Mouse (Mus musculus): ENCODE measurements at regions not wholly inside any gene's neighbourhood (a gene's known extent, or its start where the extent isn't known, plus 50 kb on each side); places are given as distances from the start of the nearest gene placed in this dataset.

DNA sequence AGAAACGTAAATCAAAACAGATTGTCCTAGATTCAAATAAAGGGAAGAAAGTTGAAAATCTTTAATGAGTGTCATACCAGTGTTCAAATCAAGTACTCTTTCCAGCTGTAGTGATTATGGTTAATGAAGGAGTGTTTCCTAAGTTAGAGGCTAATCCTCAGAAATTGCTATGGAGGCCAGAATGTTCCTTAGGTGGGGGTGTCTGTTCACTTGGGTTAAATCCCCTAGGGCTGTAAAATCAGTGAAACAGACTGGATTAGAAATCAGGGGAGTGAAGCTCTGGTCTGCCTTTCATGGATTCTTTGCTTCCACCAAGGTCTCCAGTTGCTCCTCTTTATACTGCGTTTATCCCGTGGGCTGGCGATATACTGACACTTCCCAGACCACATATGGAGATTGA is 270.7 kb upstream of the 1700056E22Rik start:
- intact Hi-C loops (cut with DNase I) = no loop called here

DNA sequence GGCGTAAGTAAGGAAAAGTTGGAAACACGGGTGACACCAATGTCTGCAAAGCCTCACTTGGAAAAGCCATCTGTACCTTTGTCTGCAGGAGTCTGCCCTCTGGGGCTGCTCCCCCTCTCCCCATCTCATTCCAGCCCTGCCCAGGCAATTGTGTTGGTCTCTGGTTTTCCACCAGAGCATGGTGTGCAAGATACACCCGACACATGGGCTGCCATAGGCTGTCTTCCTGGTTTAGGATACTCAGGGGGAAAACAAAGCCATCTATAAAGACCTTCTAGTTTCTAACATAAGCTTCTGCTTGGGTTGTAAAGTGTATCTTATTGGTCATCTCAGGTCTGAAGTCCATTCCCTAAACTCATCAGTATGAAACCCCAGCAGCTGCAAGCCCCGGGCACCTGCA is 270.1 kb upstream of the 1700056E22Rik start:
- intact Hi-C loops (cut with DNase I) = no loop called here

DNA sequence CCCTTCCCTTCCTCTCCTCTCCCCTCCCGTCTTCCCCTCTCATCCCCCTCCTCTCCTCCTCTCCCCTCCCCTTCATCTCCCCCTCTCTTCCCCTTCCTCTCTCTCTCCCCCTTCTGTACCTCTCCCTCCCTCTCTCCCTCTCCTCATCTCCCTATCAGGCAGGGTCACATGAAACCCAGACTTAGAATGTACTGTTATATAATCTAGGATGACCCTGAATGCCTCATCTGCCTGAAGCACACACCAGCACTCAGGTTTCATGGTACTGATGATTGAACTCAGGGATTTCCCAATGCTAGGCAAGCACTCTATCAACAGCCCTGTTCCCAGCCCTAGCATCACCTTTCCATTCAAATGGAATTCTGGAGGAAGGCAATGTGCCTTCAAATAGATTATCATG is 264.6 kb upstream of the 1700056E22Rik start:
- intact Hi-C loops (cut with DNase I) = no loop called here

DNA sequence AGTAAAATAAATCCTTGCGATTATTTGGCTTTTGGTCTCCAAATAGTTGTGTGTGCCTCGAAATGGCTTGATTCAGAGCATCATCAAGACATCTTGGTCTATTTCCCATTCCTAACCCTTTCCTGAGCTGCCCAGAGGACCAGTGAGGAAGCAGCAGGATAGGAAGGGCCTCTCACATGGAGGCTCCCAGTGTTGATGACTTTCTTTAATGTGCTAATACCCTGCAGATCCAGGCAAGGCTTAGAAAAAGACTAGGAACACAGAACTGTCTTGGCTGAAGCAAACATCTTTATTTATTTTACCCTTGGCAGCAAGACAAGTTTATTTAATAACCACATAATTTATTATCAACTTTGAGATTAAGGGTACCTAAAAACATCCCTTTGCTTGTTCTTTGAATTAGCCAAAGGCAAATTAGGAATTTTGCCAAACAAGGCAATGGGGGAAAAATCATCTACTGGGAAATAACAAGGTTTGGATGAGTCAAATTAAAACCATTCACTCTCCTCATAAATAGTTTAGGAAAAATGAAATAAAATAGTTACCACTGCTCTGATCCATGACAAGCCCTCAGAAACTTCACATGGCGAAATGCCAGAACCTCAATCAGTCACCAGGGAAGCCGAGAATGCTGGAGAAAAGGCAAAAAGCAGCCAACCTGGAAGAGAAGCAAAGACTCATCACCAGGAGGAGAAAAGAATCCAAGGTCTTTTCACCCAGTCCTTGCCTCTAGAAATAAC is 263.1 kb upstream of the 1700056E22Rik start:
- intact Hi-C loops (cut with DNase I) = no loop called here

DNA sequence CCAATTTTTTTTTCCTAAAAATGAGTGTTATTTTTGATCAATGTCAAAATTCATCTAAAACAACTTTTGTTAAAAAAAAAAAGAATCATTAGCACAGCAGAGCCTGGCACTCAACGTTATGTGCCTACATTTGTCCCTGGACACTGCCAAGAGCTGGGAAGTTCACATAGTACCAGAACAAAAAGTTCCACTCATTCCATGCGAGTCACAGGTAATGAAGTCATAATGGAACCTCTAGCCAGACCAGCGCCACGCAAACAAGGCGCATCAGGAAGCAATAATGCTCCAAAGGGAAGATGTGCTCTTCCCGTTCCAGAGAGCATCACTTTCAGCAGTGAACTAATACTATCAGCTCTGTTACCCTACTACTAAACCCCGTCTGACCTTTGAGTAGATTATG is 257.0 kb upstream of the 1700056E22Rik start:
- intact Hi-C loops (cut with DNase I) = no loop called here

DNA sequence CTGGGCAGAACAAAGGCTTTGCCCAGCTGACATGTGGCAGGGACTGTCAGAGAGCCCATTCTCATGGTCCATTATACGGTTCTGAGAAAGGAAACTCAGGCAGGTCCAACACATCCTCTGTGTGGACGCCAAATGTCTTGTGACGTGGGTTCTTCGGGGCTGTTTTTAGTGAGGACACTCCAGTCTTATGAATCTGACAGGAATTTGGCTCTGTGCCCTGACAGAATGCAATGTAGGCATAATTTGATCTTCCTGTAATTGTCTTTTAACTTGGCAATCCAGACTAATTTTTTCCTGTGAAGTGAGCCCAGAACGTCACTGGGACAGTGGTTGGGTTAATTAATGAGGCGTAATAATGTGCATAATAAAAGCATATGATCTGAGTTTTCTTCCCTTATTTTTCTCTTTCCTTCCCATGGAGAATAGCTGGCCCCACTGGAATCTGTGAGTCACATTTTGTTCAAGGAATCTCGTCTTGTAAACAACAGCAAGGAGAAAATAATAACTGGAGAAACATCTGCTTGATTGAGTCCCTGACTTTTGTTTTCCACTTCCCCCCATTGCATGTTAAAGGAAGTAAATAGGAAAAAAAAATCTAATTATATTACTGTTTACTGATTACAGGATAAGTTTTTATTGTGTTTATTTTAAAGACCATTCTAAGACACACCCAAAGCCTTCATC is 255.8 kb upstream of the 1700056E22Rik start:
- intact Hi-C loops (cut with DNase I) = no loop called here

DNA sequence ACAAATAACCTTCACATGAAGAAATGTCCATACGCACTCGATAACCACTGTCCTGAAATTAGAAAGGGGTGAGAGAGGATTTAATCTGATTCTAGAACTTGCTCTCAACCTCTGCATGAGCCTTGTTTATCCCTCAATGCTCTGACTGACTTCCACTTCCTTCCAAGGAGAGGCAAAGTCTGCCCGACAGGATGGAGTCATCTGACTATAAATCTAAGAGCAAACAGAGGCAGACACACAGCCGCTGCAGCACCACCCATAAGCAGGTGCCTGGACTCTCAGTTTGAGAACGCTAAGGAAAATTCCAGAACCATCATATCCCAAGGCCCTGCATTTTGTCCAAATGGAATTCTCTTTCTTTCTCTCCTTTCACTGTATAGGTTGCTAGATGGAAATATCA is 247.7 kb upstream of the 1700056E22Rik start:
- intact Hi-C loops (cut with DNase I) = no loop called here

DNA sequence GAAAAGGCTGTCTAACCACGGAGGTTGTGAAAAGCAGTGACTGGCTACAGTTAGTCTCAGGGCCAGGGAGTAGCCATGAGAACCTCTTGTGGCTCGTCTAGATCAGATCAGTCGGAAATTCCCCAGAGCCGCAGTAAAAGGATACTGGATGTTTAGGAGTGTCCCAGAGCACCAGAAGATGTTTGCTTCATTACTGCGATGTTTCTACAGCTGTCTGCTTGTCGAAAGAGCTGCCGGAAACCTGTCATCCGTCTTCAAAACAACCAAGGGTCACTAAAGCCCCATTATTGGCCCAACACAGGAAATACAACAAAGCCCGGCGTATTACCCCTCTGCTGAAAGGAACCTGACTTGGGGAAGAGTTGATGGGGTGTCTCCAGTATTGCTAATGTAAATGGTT is 245.2 kb upstream of the 1700056E22Rik start:
- intact Hi-C loops (cut with DNase I) = no loop called here

DNA sequence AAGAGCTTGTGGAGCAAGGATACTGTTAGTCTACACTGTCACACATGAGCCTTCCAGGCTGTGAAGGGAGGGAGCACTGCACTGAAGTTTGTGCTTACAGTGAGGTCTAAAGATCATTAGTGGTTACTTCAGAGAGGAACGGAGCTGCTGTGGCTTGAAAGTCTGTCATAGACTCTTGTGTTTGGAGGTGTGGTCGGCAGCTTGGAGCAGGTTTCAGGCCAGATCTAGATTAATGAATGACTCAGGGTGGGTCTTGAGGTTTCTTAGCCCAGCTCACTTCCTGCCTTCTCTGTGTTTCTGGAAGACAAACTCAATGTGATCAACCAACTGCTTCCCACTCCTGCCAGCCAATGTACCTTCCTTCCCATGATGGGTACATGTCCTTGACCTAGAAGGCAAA is 242.9 kb upstream of the 1700056E22Rik start:
- intact Hi-C loops (cut with DNase I) = no loop called here

DNA sequence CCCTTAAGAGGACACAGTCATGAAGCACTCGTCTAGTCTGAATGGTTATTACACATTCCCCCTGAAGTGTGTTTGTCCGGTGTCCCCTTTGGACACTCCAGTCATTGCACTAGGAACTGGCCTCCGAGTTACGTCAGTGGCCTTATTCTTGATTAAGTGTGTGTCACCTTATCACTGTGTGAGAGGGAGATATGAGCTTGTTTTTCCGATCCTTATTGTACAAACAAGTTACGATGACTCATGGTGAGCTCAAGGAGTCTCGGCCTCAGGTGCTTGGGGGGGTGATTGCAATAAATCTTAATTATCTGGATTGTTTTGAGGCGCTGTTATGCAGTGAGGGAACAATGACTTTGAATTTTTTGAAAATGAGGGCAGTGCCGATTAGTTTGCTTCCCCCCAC is 241.8 kb upstream of the 1700056E22Rik start:
- intact Hi-C loops (cut with DNase I) = no loop called here

DNA sequence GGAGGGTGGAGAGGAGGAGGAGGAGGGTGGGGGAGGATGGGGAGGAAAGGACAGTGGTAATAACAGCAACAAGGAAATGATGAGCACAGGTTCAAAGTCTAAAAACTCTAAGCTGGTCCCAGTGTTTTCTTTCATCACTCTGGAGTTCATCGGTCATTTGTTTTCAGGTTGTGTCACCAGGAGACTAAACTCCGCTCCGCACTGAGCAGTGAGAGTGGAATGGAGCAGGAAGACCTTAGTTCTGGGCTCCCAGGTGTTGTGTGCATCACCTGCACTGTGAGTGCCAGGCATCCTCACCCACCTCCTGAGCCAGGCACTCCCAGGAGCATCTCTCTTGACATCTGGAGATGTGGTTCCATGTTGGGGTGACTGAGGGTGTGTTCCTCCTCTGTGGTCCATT is 241.3 kb upstream of the 1700056E22Rik start:
- intact Hi-C loops (cut with DNase I) = no loop called here

DNA sequence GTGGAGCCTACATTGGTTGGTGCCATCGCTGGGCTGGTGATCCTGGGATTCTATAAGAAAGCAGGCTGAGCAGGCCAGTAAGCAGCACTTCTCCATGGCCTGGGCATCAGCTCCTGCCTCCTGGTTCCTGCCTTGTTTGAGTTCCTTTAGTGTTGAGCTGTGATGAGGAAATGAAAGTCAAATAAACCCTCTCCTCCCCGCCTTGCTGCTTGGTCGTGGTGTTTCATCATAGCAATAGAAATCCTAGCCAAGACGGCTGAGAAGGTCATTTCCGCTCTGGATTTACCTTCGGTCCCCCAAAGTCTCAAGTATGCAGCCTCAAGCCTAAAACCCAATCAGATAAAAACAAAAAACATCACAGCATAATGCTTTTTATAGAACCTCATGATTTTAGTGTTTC is 240.6 kb upstream of the 1700056E22Rik start:
- intact Hi-C loops (cut with DNase I) = no loop called here

DNA sequence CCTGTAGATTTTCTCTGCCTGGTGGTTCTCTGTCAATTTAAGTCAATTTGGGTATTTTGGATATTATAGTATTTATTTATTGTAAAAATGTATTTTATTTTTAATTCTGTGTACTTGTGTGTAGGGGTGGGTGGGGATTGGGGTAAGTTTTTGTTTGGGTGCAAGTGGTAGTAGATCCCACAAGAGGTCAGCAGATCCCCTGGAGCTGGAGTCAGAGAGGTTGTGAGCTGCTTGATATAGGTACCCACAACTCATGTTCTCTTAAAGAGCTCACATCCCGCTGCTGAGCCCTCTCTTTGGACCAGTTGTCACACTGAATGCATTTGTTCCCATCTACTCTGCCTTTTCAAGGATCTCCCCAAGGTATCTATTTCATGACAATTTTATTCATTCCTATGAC is 239.6 kb upstream of the 1700056E22Rik start:
- intact Hi-C loops (cut with DNase I) = no loop called here

DNA sequence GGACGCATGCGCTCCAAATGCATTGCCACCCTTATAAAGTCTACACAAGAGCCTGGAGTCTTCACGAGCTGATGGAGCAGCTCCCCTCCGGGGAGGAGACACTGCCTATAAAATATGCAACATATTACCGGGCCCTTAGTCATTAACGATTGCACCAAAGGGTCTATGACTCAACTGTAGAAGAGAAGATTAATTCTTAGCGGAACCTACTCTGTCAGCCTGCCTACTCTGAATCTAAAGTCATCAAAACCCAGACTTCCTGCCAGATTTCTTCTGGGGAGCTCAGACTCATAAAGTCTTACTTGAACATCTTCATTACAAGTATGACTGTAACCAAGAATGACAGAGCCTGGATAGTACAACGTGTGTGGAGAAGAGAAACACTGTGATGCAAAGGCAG is 237.2 kb upstream of the 1700056E22Rik start:
- intact Hi-C loops (cut with DNase I) = no loop called here

DNA sequence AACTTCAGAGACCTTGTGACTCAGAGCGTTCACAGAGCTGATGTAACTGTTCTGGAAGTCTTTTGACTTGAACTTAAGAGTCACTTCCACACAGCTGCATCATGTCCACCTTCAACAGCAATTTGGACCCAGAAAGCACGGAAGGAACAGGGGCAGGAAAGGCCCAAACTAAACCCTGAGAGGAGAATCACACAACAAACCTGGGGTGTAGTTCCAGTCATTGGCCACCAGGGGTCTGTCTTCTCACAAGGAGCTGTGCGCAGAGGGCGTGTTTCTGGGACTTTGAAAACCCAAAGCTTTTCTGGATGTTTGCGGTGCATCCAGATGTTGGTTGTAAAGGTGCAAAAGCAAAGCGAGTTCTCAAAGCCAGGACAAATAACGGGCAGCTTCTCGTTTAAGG is 231.9 kb upstream of the 1700056E22Rik start:
- intact Hi-C loops (cut with DNase I) = loop anchor here (2.0 to 10.0 kb wide), 3 partner anchors 129 to 509 kb away; no protein-coding TSS in a partner anchor

DNA sequence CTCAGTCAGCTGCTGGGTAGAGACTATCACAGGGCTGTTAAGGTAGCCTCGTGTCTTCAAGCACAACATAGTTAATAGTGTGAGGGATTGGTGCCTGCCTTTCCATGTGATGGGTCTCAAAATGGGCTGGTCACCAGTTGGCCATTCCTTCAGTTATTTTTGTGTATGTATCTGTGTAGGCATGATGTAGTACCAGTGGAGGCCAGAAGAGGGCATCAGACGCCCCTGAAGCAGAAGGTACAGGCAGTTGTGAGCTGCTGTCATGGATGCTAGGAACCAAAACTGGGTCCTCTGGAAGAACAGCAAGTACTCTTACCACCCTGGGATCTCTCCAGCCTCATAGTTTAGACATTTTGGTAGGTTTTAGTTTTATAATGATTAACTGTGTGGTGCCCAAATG is 228.9 kb upstream of the 1700056E22Rik start:
- intact Hi-C loops (cut with DNase I) = loop anchor here (10.0 kb wide), 1 partner anchor 512 kb away; no protein-coding TSS in a partner anchor

DNA sequence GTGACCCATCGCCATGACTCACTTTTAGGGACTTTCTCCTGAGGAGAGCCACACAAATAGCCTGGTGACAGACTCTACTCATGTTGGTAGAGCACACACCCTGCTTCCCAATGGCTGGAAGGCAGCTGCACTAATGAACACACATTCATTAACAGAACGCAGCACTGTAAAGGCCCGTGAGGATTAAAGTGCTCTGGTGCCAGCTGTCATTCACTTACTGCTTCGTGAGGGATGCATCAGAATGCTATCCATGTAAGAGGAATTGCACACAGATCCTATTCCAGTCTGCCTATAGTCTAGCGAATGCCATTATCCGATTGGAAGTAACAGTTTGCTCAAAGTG is 227.3 kb upstream of the 1700056E22Rik start:
- intact Hi-C loops (cut with DNase I) = loop anchor here (10.0 kb wide), 1 partner anchor 513 kb away; no protein-coding TSS in a partner anchor

DNA sequence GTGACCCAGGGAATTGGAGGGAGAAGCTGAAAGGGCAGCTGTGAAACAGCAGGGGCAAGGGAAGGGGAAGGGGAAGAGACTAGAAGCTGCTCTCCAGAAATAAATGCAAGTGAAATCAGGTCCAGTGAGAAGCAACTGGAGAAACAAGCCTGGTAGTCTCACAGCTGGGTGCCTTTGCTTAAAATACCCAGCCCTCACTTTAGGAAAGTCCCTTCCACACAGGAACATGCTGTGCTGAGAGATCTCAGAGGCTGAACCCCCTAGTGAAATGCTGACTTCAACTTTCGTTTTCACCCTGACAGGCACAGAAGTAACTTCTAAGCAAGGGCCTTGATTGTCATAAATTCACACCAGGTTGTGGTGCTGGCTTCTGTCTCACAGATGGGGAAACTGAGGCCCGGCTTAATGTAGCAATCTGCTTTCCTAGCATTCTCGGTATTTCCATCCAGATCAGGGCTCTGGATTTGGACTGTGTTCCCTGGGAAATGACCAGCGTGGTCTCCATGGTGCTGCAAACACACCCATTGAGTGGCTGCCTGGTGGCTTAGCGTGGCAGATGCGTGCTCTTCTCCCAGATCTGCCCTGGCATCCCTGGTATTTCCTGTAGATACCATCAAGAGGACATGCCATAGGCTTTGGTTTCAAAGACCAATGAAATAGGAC is 226.8 kb upstream of the 1700056E22Rik start:
- intact Hi-C loops (cut with DNase I) = loop anchor here (10.0 kb wide), 1 partner anchor 514 kb away; no protein-coding TSS in a partner anchor

DNA sequence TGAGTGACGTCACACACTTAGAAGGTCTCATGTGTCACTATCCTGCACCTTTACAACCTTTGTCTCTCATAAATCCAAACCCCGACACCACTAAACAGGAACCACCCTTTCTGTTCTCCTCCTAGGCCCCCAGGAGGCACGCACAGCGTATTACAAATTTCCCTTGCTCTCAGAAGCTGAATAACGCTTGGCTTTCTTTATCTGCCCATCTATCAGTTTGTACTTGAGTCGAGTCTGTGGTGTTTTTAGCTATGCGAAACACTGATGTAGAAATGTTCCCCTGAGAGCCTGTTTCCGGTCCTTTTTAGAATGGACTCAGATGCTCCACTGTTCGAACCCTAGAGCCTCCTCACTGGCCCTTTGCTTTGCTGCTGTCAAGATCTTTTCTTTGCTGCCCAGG is 225.8 kb upstream of the 1700056E22Rik start:
- intact Hi-C loops (cut with DNase I) = loop anchor here (10.0 kb wide), 1 partner anchor 515 kb away; no protein-coding TSS in a partner anchor

DNA sequence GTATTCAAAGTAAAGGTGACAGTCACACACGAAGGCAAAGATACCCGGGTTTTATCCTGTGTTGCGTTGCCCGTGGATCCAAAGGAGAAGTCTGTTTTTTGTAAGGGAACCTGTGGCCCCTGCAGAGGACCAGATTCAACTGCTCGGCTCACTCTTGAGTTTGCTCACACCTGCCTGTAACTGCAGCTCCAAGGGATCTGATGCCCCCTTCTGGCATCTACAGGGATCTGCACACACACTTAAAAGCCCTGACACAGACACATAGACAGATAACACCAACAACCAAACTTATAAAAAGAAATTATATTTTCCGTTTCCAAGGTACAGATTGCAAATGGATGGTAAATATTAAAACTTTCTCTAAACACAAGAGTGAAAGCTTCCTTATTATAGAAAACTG is 223.3 kb upstream of the 1700056E22Rik start:
- intact Hi-C loops (cut with DNase I) = no loop called here

DNA sequence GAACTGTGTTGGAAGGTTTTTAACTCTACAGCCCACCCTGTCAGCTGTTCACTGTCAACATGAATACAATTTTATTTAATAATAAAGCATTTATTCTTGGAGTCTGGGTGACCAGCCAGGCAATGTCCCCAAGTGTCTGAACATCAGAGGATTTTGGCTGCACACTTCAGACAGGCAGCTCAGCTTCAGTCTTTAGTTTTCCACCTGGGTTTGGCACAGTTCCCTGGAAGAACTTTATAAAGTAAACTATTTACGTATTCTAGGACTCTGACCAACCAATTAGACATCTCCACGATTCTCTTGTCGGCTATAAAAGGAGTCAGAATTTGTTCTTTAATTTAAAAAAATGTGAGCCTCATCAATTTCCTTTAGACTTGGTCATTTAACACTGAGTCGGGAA is 220.8 kb upstream of the 1700056E22Rik start:
- intact Hi-C loops (cut with DNase I) = no loop called here

DNA sequence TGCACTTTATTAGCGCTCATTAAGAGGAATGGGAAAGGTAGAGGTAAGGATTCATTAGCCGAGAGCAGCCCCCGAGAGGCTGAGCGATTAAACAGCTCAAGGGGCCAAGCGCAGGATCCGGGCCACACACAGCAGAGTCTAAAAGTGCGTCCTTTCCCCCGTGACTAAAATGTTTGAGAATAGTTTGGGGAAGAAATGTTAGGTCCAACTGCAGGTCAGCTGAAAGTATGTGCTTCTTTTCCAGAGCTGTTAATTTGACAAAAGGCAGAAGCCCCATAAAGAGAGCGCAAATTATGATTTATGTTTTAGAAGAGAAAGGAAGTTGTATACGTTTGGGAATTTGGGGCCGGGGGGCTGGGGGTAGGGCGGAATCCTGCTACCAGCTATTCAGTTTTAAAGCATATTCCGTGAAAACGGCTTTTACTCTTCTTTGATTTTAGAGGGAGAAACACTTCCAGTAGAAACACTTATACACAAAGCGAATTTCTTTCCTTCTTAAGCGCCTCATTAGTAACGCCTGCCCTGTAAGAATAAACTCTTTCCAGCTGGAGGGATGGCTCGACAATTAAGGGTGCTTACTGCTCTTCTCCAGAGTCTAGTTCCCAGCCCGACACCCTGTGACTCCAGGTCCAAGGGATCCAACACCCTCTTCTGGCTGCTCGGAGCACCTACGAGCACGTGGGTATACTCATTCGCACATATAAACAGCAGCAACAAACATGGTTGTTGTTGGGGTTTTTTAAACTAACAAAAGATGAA is 210.8 kb upstream of the 1700056E22Rik start:
- intact Hi-C loops (cut with DNase I) = no loop called here
